Mouse (Mus musculus) MEL (cell line): ENCODE data around the gene Fam222a.

Source experiments
- CTCF ChIP-seq, 3 experiments: IDR thresholded peaks in 2 of 3; conservative IDR thresholded peaks in 1 of 3; 2 replicates each; pipeline ENCODE4 v1.5.1; 2011 to 2012; ENCODE audit warnings: low read length in 3 of 3, low read depth in 2 of 3, mild to moderate bottlenecking in 2 of 3, improper control_type of control experiment in 1 of 3, inconsistent platforms in 1 of 3, mixed read lengths in 1 of 3, moderate library complexity in 1 of 3; ENCODE audit not compliant: control insufficient read depth in 1 of 3, insufficient read depth in 1 of 3, poor library complexity in 1 of 3, severe bottlenecking in 1 of 3
- HCFC1 ChIP-seq: IDR thresholded peaks from 2 replicates; pipeline ENCODE4 v1.6.1; 2012; ENCODE audit warnings: low read depth, mild to moderate bottlenecking, inconsistent platforms, low read length, improper control_type of control experiment, moderate library complexity
- KAT2A ChIP-seq: conservative IDR thresholded peaks from 2 replicates; pipeline ENCODE4 v1.6.1; 2012; ENCODE audit warnings: low read depth, low read length, improper control_type of control experiment, inconsistent platforms
- MAFK ChIP-seq: IDR thresholded peaks from 2 replicates; pipeline ENCODE4 v1.6.1; 2011; ENCODE audit warnings: low read depth, mild to moderate bottlenecking, low read length, improper control_type of control experiment, borderline replicate concordance
- MAX ChIP-seq: IDR thresholded peaks from 2 replicates; pipeline ENCODE4 v1.6.1; 2011; ENCODE audit warnings: low read length, improper control_type of control experiment
- NELFE ChIP-seq: IDR thresholded peaks from 2 replicates; pipeline ENCODE4 v1.6.1; 2011; ENCODE audit warnings: low read depth, low read length, improper control_type of control experiment
- POLR2A ChIP-seq, 2 experiments: IDR thresholded peaks; 2 replicates each; pipeline ENCODE4 v1.6.1; 2011 to 2012; ENCODE audit warnings: low read length in 2 of 2, mild to moderate bottlenecking in 2 of 2, control low read depth in 1 of 2, improper control_type of control experiment in 1 of 2, low read depth in 1 of 2, moderate library complexity in 1 of 2; ENCODE audit not compliant: control insufficient read depth in 1 of 2, insufficient read depth in 1 of 2, poor library complexity in 1 of 2
- POLR2AphosphoS2 ChIP-seq: IDR thresholded peaks from 2 replicates; pipeline ENCODE4 v1.6.1; 2011; ENCODE audit warnings: low read length, improper control_type of control experiment
- RAD21 ChIP-seq: IDR thresholded peaks from 2 replicates; pipeline ENCODE4 v1.6.1; 2011; ENCODE audit warnings: mild to moderate bottlenecking, low read depth, low read length, improper control_type of control experiment
- RCOR1 ChIP-seq: IDR thresholded peaks from 2 replicates; pipeline ENCODE4 v1.6.1; 2012; ENCODE audit warnings: low read depth, mild to moderate bottlenecking, inconsistent platforms, low read length, improper control_type of control experiment
- TBP ChIP-seq: IDR thresholded peaks from 2 replicates; pipeline ENCODE4 v1.8.0; 2011; ENCODE audit warnings: low read depth, low read length, improper control_type of control experiment

GRCm38 (mm10) chr5:114538752-114539151 lies 29.1 kb upstream of the Fam222a start:
- TF ChIP-seq MAX (no peak), TBP (no peak), CTCF (IDR thresholded peaks at IDR 0.05 in 2 of 3, conservative IDR thresholded peaks at IDR 0.05 in 1 of 3; ENCODE audit: control insufficient read depth in 1 of 3, insufficient read depth in 1 of 3, low read depth in 2 of 3, low read length in 3 of 3, poor library complexity in 1 of 3, severe bottlenecking in 1 of 3) (no peak), MAFK (no peak), POLR2AphosphoS2 (no peak), RCOR1 (no peak), POLR2A (IDR thresholded peaks at IDR 0.05; ENCODE audit: control insufficient read depth in 1 of 2, insufficient read depth in 1 of 2, low read depth in 1 of 2, low read length in 2 of 2, poor library complexity in 1 of 2) (no peak), HCFC1 (no peak), RAD21 (no peak), KAT2A (no peak), NELFE (no peak)
